Mouse (Mus musculus) forelimb bud, embryonic 11.5 days (tissue): ENCODE data around the gene Glo1.

Experiments
- DNase-seq: peaks from one replicate; pipeline ENCODE4 v3.0.0-alpha.2; 2012; ENCODE audit warnings: low read depth, low spot score

Glo1 gene

DNA sequence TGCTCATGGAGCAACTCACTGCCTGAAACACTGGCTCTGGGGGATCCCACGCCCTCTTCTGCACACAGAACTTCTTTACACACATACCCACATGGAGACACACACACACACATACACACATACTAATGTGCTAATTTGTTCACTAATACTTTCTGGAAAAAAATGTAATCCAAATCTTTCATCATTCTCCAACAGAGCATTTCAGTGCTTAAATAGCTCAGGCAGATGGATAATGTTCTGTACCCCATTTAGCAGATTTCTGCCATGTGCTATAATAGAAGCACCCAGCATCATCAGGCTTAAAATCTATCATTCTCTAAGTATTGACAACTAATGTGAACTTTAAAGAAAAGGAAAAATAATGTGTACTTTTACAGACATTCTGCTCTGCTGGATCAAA is 45.9 kb downstream of the Glo1 start:
- DNase-seq, result no peak

- no peak for DNase-seq
Measured at GRCm38 (mm10) chr17:30576946-30577345, 49.7 kb downstream of the Glo1 start.

DNA sequence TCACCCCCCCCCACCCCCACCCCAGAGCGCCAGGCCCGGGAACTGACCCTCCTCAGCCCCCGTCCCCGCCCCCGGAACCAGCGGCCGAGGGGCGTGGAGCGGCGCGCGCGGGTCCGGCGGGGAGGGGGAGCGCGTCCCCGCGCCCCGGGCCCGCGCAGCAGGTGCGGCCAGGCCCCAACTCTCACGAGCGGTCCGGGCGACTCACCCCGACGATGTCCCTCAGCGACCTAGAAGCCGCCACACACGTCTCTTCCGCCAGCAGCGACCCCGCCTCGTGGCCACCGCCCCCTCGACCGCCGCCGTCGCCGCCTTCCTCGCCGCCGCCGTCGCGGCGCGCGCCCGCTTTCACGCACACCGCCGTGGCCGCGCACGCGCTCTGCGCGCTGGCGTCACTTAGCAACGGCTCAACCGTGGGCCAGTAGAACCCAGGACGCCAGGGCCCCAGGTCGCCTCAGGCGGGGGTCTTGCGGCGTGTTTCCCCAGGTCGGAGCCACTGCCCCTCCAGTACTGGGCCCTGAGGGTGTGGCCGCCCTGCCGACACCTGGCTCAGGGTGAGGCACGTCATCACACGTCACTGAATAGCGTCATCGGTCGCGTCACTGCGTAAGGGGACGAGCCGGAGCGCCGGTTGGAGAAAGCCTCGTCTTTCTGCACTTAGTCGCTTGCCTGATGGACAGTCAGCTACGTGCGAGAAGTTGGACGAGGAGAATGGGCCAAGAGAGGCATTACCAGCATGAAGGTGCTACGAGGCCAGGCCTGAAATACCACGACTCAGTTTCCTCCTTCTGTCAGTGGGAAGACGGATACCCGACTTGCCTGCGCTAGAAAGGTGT is 50.5 kb downstream of the Glo1 start, which contains the start of gene Btbd9:
Gene Btbd9, minus strand, starts transcription at position 548 of the 833 bp plus-strand sequence.
- peak; percentile 95 for DNase-seq

GRCm38 (mm10) chr17:30575121-30575904 is 51.4 kb downstream of the Glo1 start:
- peak; percentile 51 for DNase-seq

DNA sequence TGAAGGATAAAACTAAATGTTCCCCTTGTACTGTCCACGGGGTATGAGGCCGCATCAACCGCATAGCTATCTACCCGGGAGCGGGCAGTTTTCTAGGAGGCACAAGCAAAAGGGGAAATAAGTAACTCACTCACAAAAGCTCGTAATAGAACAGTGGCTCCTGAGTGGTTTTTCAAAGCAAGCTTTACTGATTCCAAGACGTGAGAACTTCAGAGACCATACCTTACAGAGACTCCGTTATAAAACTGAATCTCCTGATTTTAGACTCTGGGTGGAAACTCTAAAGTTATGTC is 51.9 kb downstream of the Glo1 start:
- DNase-seq, result no peak

- no peak for DNase-seq
Measured at GRCm38 (mm10) chr17:30573990-30574782, 52.5 kb downstream of the Glo1 start.

DNA sequence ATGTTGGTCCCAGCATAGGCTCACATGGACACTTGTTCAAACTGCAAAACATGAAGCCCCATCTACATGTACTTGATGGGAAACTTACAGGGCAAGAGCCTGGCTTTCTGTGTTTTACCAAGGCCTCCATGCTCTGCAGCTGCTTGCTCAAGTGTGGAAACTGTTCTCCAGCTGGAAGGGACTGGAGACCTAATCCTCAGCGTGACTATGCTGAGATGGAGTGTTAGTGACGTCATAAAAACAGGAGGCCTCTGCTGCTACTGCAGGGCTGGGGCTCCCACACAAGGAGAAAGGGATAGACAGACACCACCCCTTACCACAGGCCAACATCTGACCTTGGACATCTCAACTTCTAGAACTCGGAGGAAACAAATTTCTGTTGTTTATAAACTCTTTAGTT is 55.7 kb downstream of the Glo1 start:
- no peak for DNase-seq

GRCm38 (mm10) chr17:30570173-30570572 is 56.5 kb downstream of the Glo1 start:
- DNase-seq, result no peak

DNA sequence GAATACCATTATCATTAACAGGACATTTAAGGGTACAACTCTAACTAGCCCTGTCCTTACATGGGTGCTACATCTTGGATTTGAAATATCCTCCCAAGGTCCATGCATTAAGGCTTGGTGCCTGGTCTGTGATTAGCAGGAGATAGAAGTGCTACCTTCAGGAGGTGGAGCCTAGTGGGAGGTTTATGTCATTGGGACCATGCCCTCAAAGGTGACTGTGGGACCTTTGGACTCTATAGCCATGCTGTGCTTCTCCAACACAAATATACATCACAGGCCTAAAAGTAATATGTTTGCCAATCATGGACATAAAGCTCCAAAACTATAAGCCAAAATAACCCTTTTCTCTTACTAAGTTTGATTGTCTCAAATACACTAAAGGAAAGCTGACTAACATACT is 58.2 kb downstream of the Glo1 start:
- DNase-seq, result no peak

- DNase-seq, result no peak
Measured at GRCm38 (mm10) chr17:30564971-30565370, 61.7 kb downstream of the Glo1 start.

DNA sequence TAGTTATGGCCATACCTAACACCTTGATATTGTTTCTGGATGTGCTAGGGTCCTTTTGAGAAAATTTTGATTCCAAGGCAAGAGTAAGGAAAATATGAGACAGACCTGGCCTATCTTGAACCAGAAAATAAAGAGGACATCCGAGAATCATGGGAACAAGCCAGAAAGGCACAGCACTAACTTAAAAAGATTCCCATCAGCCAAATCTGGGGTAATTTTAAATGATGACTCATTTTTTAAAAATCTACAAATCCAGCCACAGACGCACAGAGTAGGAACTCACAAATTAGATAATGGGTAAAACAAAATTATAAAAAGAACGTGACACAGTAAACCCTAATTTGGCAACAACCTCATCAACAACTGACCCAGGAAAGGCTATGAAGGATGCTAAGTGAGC is 62.3 kb downstream of the Glo1 start:
- no peak for DNase-seq

GRCm38 (mm10) chr17:30563484-30564075 is 63.1 kb downstream of the Glo1 start:
- DNase-seq, result no peak

DNA sequence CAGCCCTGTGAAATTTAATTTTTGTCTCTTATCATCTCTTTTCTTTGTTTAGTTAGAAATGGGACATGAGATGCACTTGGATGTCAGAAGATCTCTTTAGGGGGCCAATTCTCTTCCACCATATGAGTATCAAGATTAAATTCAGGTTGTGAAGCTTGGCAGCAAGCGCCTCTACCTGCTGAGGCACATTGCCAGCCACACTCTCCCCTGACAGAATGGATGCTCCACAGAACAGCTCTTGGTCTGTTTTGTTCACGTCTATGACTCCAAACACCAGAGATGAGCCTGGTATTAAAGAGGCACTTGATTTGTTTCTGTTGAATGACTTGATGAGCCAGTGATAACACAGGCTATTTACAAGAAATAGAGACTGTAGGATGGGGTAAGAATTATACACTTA is 63.9 kb downstream of the Glo1 start:
- DNase-seq, result no peak

DNA sequence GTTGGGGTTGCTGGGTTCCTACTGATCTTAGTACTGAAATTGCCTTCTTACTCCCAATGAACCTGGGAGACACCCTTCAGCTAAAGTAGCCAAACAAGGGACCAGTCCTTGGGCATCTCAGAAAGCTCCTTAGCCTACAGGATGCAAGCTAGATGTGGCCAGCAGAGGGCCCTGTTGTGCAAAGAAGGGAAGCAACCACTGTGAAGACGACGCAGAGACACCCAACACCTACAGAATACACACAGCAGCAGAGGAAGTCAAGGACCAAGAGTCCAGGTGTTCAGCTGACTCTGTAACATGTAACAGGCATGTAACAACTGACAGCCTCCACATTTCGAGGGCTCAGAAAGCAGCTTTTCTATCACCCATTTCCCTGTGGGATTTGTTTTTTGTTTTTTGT is 67.1 kb downstream of the Glo1 start:
- DNase-seq, result peak; percentile 53

DNA sequence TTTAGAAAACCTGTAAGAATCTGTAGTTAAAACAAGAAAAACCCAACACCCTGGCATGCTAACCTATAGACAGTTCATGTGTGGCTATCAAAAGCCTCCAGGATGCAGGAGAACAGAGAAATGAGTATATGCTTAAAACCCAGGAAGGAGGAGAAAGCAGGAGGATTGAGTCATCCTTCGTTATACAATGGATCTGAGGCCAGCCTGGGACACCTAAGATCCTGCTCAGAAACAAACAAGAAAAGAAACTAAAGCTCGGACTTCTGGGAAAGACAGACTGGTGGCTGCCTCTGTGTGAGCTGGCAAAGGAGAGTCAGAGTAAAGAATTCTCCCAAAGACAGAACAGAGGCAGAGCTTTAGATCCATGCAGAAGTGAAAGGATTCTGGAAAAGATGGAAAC is 68.0 kb downstream of the Glo1 start:
- no peak for DNase-seq

DNA sequence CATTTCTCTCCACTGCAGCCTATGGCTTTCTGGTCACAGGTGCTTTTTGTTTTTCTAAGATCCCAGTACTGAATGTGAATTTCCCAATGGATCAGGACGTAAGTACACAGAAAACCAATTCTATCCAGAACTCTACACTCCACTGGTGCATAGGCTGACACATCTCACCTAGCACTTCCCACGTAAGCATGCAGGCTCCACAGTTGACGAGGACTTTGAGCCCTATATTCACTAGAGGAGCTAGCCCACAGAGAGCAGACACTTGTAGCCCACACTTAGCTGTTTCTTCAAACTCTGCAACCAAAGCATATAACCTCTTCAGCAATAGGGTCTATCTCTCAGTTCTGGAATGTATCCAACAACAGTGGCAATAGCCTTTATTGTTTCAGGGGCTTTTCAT is 70.2 kb downstream of the Glo1 start:
- no peak for DNase-seq

DNA sequence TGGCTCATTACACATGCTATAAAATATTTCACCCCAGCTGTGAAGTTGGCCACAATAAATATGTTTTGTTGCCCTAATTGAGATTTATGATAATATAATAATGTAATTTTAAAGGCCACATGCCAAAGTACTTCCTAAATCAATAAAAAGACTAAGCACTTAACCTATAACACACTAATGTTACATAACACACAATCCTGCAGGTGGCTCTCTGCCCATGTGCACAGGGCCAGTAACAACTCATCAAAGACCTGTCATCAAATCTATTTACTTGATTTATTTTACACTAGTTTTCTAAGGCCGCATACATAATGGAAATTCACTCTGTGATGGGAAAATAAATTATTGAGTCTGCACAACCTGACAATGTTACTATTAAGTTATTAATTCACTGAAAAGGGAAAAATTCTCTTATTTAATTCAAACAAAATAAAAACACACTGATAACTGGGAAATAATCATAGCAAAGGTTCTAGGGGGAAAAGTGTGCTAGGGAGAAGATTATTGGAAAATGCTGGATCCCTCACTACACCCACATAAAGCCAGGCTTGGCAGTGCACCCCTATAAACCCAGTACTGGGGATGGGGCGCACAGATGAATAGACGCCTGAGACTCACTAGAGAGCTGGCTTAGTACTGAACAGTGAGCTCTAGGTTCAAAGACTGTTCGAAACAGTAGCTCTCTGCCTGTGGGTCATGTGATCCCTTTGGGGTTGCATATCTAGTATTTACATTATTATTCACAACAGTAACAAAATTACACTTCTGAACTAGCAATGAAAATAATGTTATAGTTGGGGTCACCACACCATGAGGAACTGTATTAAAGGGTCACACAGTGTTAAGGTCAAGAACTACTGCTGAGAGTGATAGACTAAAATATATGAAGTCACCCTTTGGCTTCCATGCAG is 73.4 kb downstream of the Glo1 start:
- DNase-seq, result no peak

DNA sequence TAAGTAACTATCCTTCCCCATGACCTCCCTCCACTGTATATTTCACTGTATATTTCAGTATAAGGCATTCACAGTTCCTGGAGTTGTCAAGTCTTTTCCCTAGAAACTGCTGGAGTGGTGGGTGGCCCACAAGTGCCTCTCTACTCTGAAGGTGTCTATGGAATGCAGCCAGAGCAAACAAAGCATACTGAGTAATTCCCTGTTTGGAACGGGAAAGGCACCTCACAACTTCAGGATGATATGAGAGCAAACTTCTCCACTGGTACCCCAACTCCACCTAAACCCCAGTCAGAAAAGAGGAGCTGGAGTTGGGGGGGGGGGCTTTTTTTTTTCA is 75.9 kb downstream of the Glo1 start:
- no peak for DNase-seq

DNA sequence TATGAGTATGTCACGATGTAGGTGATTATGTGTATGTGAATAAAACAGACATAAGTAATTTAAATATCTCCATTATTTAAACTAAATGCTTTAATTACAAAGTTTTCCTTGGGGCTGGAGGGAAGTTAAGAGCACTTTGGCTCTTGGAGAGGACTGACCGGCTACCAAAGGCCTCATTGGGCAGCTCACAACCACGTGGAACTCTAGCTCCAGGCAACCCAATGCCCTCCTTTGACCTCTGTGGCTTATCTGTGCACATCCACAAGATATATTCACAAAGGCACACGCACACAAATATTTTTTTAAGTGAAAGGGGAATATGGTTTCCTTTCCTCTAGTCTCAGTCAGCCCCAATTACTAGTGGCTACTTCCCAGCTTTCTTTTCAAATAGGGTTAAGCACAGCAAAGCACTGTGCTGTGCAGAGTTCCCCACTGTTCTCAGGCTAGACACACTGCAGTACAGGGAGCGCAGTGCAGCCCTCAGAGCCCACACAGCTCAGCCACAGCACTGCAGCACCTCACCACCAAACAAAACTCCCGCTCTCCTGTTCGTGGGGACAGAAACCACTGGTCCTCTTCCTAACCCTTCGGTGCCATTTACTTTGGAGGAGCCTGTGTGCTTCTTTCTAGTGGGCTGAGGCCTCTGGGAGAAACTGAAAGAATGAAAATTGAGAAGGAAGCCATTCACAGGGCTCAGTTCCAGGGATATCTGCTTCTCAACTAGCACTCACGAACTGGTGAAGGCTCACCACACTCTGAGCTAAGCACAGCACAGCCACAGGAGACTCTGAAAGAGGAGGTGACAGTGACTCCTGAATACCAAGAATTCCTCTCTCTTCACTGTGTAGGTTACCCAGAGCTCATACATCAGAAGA is 76.5 kb downstream of the Glo1 start:
- no peak for DNase-seq

GRCm38 (mm10) chr17:30539098-30539497 is 87.6 kb downstream of the Glo1 start:
- DNase-seq, result no peak
